Mouse (Mus musculus): ENCODE results near the gene Tk1. TPM values are rescaled to one million over a fixed set of nuclear protein-coding genes. Genes with fewer than 3 reads are reported as not detected.

The Tk1 gene
- polyA plus RNA-seq, 1 experiment from 2014 or later: 120 TPM

GRCm38 (mm10) chr11:117864805-117865204 lies 38.9 kb upstream of the Tk1 start:
- H3K27ac ChIP-seq (ENCODE audit: low read length): no peak overlapping the region; the same call in 1 of the 2 replicates
- H3K27me3 ChIP-seq (ENCODE audit: control insufficient read depth, insufficient read depth, low read length): peaks cover 17% of the 10 kb centered on the region
- 60% methylated on average over 2 of the region's 2 CpGs for WGBS
- H3K4me2 ChIP-seq (ENCODE audit: low read depth, low read length): no peak overlapping the region
- peaks cover 12% of the 10 kb centered on the region for H3K4me1 ChIP-seq (ENCODE audit: control insufficient read depth, insufficient read depth, low read length)
- H3K4me3 ChIP-seq (replicated peaks; ENCODE audit: low read length): no peak overlapping the region
- H3K9me3 ChIP-seq (replicated peaks; ENCODE audit: control insufficient read depth, low read length): no peaks in the 10 kb centered on the region
- H3K36me3 ChIP-seq (ENCODE audit: control insufficient read depth, insufficient read depth, low read length): no peaks in the 10 kb centered on the region
- no peak overlapping the region; the same call in 1 of the 2 replicates for H3K9ac ChIP-seq (ENCODE audit: low read length)
- ATAC-seq (ENCODE audit: insufficient read depth, low FRiP score): no peak

DNA sequence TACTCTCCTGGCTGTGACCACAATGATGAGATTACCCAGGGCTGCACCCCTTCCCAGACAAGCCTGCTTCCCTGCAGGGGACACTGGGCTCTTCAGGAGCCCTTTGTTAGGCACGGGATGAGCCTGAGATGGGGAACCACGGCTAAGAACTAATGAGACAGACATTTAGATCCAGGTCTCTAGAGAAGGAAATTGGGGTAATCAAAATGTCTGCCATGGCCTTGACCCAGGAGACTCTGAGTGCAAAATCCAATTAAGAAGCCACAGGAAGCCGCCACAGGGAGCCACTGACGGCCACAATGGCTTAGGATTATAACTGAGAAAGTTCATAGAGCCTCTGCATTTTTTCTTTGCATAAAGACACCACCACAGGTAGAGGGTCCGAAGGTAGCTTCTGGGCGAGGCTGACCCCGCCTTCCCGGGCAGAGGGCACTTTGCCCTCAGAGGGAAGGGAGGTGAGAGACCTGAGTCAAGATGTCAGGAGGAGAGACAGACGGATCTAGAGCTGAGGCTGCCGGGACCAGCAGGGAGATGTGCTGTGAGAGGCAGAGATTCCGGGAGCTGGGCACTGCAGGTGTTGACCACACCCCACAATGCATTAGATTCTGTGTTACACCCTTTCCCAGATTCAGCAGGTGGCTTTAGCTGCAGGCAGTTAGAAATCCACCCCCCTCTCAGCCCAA lies 37.4 kb upstream of the Tk1 start:
- 0 out of 2 replicates have a peak overlapping the region, but pooled peaks have one; percentile 6 for H3K27ac ChIP-seq (ENCODE audit: low read length)
- no peaks in the 10 kb centered on the region for H3K36me3 ChIP-seq (ENCODE audit: control insufficient read depth, insufficient read depth, low read length)
- H3K4me3 ChIP-seq (replicated peaks; ENCODE audit: low read length): no peak overlapping the region
- H3K4me2 ChIP-seq (ENCODE audit: low read depth, low read length): no peak overlapping the region
- ATAC-seq (ENCODE audit: insufficient read depth, low FRiP score): no peak
- H3K9ac ChIP-seq (ENCODE audit: low read length): no peak overlapping the region
- H3K27me3 ChIP-seq (ENCODE audit: control insufficient read depth, insufficient read depth, low read length): peaks cover 18% of the 10 kb centered on the region
- H3K4me1 ChIP-seq (ENCODE audit: control insufficient read depth, insufficient read depth, low read length): peaks cover 12% of the 10 kb centered on the region
- H3K9me3 ChIP-seq (replicated peaks; ENCODE audit: control insufficient read depth, low read length): no peaks in the 10 kb centered on the region
- WGBS: 34% methylated on average over 11 of the region's 11 CpGs

DNA sequence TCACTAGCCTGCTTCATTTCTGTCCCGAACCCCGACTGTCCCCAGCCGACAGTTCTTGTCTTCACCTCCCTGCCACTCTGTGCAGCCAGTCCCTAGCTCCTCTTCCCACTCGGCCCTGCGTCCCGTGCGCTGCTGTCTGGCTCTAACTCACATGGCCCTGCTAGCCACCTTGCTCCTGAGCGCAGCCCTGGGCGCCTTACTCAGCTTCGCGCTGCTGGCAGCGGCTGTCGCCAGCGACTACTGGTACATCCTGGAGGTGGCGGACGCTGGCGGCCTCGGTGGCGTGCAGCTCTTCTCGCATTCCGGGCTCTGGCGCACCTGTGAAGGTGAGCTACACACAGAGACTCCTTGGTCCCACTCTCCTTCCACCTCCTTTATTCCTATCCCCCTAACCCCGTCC lies 34.7 kb upstream of the Tk1 start, which contains the start of gene Tmem235:
Gene Tmem235 (plus strand): TSS at position 152 of the 400 bp plus-strand sequence.
- Histone ChIP-seq H3K36me3 (ENCODE audit: control insufficient read depth, insufficient read depth, low read length) (peaks cover 15% of the 10 kb centered on the region), H3K27ac (ENCODE audit: low read length) (no peak within 1 kb of the TSS), H3K9ac (ENCODE audit: low read length) (0 out of 2 replicates have a peak within 1 kb of the TSS, but pooled peaks have one; percentile 14), H3K4me2 (ENCODE audit: low read depth, low read length) (no peak within 1 kb of the TSS), H3K27me3 (ENCODE audit: control insufficient read depth, insufficient read depth, low read length) (peaks cover 18% of the 10 kb centered on the region), H3K4me1 (ENCODE audit: control insufficient read depth, insufficient read depth, low read length) (peaks cover 7% of the 10 kb centered on the region; the same call in 1 of the 2 replicates), H3K4me3 (replicated peaks; ENCODE audit: low read length) (no peak within 1 kb of the TSS), H3K9me3 (replicated peaks; ENCODE audit: control insufficient read depth, low read length) (no peaks in the 10 kb centered on the region)
- 6% methylated on average over 23 of the region's 23 CpGs for WGBS
- ATAC-seq (ENCODE audit: insufficient read depth, low FRiP score): no peak

DNA sequence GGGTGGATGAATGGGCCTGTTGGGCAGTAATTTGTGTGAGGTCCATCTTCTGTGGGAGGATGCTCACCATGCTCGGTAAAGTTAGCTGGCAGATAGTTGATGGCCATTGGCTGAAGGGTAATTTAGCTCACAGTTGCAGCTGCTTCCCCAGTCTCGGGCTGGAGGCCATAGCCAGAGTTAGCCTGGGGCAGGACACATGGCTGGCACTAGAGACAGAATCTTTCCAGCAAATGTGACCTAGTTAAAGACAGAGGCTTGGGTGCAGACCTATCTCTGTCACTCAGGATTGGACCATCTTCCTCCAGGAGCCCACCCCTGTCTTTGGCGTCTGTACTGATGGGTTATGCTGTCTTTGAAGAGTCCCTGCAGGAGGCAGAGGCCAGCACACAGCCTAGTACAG lies 32.5 kb upstream of the Tk1 start:
- Histone ChIP-seq H3K9me3 (replicated peaks; ENCODE audit: control insufficient read depth, low read length) (no peaks in the 10 kb centered on the region), H3K4me1 (ENCODE audit: control insufficient read depth, insufficient read depth, low read length) (no peaks in the 10 kb centered on the region), H3K36me3 (ENCODE audit: control insufficient read depth, insufficient read depth, low read length) (peaks cover 21% of the 10 kb centered on the region), H3K27ac (ENCODE audit: low read length) (no peak overlapping the region), H3K9ac (ENCODE audit: low read length) (no peak overlapping the region), H3K4me2 (ENCODE audit: low read depth, low read length) (no peak overlapping the region), H3K4me3 (replicated peaks; ENCODE audit: low read length) (no peak overlapping the region), H3K27me3 (ENCODE audit: control insufficient read depth, insufficient read depth, low read length) (peaks cover 18% of the 10 kb centered on the region)
- ATAC-seq (ENCODE audit: insufficient read depth, low FRiP score): no peak
- WGBS: 49% methylated on average over 3 of the region's 3 CpGs

GRCm38 (mm10) chr11:117857462-117857861 lies 31.6 kb upstream of the Tk1 start:
- WGBS: 91% methylated on average over 10 of the region's 10 CpGs
- H3K4me3 ChIP-seq (replicated peaks; ENCODE audit: low read length): no peak overlapping the region

GRCm38 (mm10) chr11:117855975-117856374 lies 30.1 kb upstream of the Tk1 start:
- Histone ChIP-seq H3K4me3 (replicated peaks; ENCODE audit: low read length) (no peak overlapping the region), H3K9me3 (replicated peaks; ENCODE audit: control insufficient read depth, low read length) (no peaks in the 10 kb centered on the region), H3K36me3 (ENCODE audit: control insufficient read depth, insufficient read depth, low read length) (peaks cover 26% of the 10 kb centered on the region), H3K27ac (ENCODE audit: low read length) (no peak overlapping the region), H3K4me1 (ENCODE audit: control insufficient read depth, insufficient read depth, low read length) (0 out of 2 replicates have a peak, but pooled peaks cover 2% of the 10 kb centered on the region), H3K27me3 (ENCODE audit: control insufficient read depth, insufficient read depth, low read length) (peaks cover 13% of the 10 kb centered on the region), H3K9ac (ENCODE audit: low read length) (no peak overlapping the region), H3K4me2 (ENCODE audit: low read depth, low read length) (no peak overlapping the region)
- ATAC-seq (ENCODE audit: insufficient read depth, low FRiP score): no peak
- 78% methylated on average over 1 of the region's 1 CpGs for WGBS

More at GRCm38 (mm10) chr11:117857462-117857861, 31.6 kb upstream of the Tk1 start:
- no peak overlapping the region for H3K27ac ChIP-seq (ENCODE audit: low read length)
- peaks cover 24% of the 10 kb centered on the region for H3K36me3 ChIP-seq (ENCODE audit: control insufficient read depth, insufficient read depth, low read length)
- ATAC-seq (ENCODE audit: insufficient read depth, low FRiP score): no peak
- no peak overlapping the region for H3K4me2 ChIP-seq (ENCODE audit: low read depth, low read length)
- H3K9me3 ChIP-seq (replicated peaks; ENCODE audit: control insufficient read depth, low read length): no peaks in the 10 kb centered on the region
- H3K27me3 ChIP-seq (ENCODE audit: control insufficient read depth, insufficient read depth, low read length): peaks cover 18% of the 10 kb centered on the region
- no peaks in the 10 kb centered on the region for H3K4me1 ChIP-seq (ENCODE audit: control insufficient read depth, insufficient read depth, low read length)
- no peak overlapping the region for H3K9ac ChIP-seq (ENCODE audit: low read length)

DNA sequence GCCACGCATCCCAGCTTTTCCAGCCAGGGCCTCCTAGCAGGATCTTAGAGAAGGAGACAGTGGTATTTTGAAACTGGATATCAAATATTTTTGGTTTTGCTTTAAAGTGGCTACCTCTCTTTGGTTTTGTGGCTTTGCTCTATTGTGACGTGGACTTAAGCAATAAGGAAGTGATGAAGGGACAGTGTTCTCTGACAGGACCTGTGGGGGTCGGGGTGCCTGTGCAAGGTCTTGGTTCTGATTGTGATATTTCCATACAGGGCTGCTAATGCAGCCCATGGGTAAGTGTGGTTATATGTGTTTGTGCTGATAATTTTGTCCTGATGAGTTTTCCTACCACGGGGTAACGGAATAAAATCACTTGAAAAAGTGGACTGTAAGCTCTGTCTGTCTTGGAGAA lies 29.5 kb upstream of the Tk1 start:
- Histone ChIP-seq H3K27me3 (ENCODE audit: control insufficient read depth, insufficient read depth, low read length) (peaks cover 6% of the 10 kb centered on the region; the same call in 1 of the 2 replicates), H3K4me2 (ENCODE audit: low read depth, low read length) (no peak overlapping the region), H3K27ac (ENCODE audit: low read length) (no peak overlapping the region), H3K4me3 (replicated peaks; ENCODE audit: low read length) (no peak overlapping the region), H3K9me3 (replicated peaks; ENCODE audit: control insufficient read depth, low read length) (no peaks in the 10 kb centered on the region), H3K36me3 (ENCODE audit: control insufficient read depth, insufficient read depth, low read length) (peaks cover 26% of the 10 kb centered on the region), H3K4me1 (ENCODE audit: control insufficient read depth, insufficient read depth, low read length) (peaks cover 5% of the 10 kb centered on the region), H3K9ac (ENCODE audit: low read length) (no peak overlapping the region)
- ATAC-seq (ENCODE audit: insufficient read depth, low FRiP score): no peak
- WGBS: 92% methylated on average over 5 of the region's 5 CpGs

GRCm38 (mm10) chr11:117854241-117854640 lies 28.3 kb upstream of the Tk1 start:
- H3K4me3 ChIP-seq (replicated peaks; ENCODE audit: low read length): no peak overlapping the region
- H3K27ac ChIP-seq (ENCODE audit: low read length): no peak overlapping the region
- H3K4me1 ChIP-seq (ENCODE audit: control insufficient read depth, insufficient read depth, low read length): peaks cover 14% of the 10 kb centered on the region
- H3K9me3 ChIP-seq (replicated peaks; ENCODE audit: control insufficient read depth, low read length): no peaks in the 10 kb centered on the region
- H3K27me3 ChIP-seq (ENCODE audit: control insufficient read depth, insufficient read depth, low read length): no peaks in the 10 kb centered on the region
- peaks cover 26% of the 10 kb centered on the region for H3K36me3 ChIP-seq (ENCODE audit: control insufficient read depth, insufficient read depth, low read length)
- WGBS: 91% methylated on average over 9 of the region's 9 CpGs
- H3K9ac ChIP-seq (ENCODE audit: low read length): no peak overlapping the region
- H3K4me2 ChIP-seq (ENCODE audit: low read depth, low read length): no peak overlapping the region
- no peak for ATAC-seq (ENCODE audit: insufficient read depth, low FRiP score)

- no peak overlapping the region for H3K9ac ChIP-seq (ENCODE audit: low read length)
- no peak overlapping the region for H3K4me3 ChIP-seq (replicated peaks; ENCODE audit: low read length)
- peaks cover 26% of the 10 kb centered on the region for H3K36me3 ChIP-seq (ENCODE audit: control insufficient read depth, insufficient read depth, low read length)
- no peaks in the 10 kb centered on the region for H3K27me3 ChIP-seq (ENCODE audit: control insufficient read depth, insufficient read depth, low read length)
- peaks cover 20% of the 10 kb centered on the region for H3K4me1 ChIP-seq (ENCODE audit: control insufficient read depth, insufficient read depth, low read length)
- H3K27ac ChIP-seq (ENCODE audit: low read length): no peak overlapping the region
- WGBS: 79% methylated on average over 3 of the region's 3 CpGs
- no peak overlapping the region for H3K4me2 ChIP-seq (ENCODE audit: low read depth, low read length)
- ATAC-seq (ENCODE audit: insufficient read depth, low FRiP score): no peak
- H3K9me3 ChIP-seq (replicated peaks; ENCODE audit: control insufficient read depth, low read length): no peaks in the 10 kb centered on the region
These were observed 27.0 kb upstream of the Tk1 start for GRCm38 (mm10) chr11:117852875-117853274.

Measured in stomach, embryonic 16.5 days (tissue).